ENCODE assay signal across 9 mouse cellular contexts in genomic region chr2:84855732-84856131, GRCm38 (mm10). TPM values are rescaled to one million over a fixed set of nuclear protein-coding genes. Genes with fewer than 3 reads are reported as not detected.
DNase-seq lines count a peak whose midpoint lies in the region; ATAC-seq lines count a peak whose summit lies in the region.
"Had no signal": no experiment of that assay in that cellular context is flagged by ENCODE, and none has a peak within 500 bp of the region (broad histone marks: within the 10 kb centered on the region; RNA-seq: fewer than 3 reads in every experiment).

No protein-coding gene starts in this region.

- peaks cover 95% of the 10 kb centered on the region for H3K36me3 ChIP-seq in embryonic facial prominence, embryonic 10.5 days (replicated peaks)
- H3K36me3 ChIP-seq in hindbrain, embryonic 15.5 days = no peaks in the 10 kb centered on the region

- no peak overlapping the region for H3K9ac ChIP-seq in hindbrain, embryonic 15.5 days

- peaks cover 10% of the 10 kb centered on the region for H3K4me1 ChIP-seq in embryonic facial prominence, embryonic 10.5 days
- H3K4me1 ChIP-seq in hindbrain, embryonic 15.5 days (replicated peaks) = 0 out of 2 replicates have a peak, but pooled peaks cover 4% of the 10 kb centered on the region

- peak; percentile 60; the same call in 1 of the 2 replicates for ATAC-seq in hindbrain, embryonic 15.5 days (ENCODE audit: low FRiP score, low read depth)

- 65% methylated on average over 2 of the region's 2 CpGs for WGBS in embryonic facial prominence, embryonic 10.5 days
- WGBS in hindbrain, embryonic 15.5 days = 67% methylated on average over 2 of the region's 2 CpGs

- H3K27me3 ChIP-seq in embryonic facial prominence, embryonic 10.5 days (replicated peaks; ENCODE audit: low read depth, poor library complexity, severe bottlenecking) = no peaks in the 10 kb centered on the region
- H3K27me3 ChIP-seq in hindbrain, embryonic 15.5 days = no peaks in the 10 kb centered on the region

- peak; percentile 58 to 69 for DNase-seq in layer of hippocampus, postnatal 10 days (ENCODE audit: low spot score in 2 of 2)
- DNase-seq in layer of hippocampus, postnatal 25 days (ENCODE audit: extremely low spot score in 1 of 2, low spot score in 1 of 2) = no peak
- DNase-seq in MN1 (ENCODE audit: low spot score) (peak; percentile 63), liver (peak; percentile 66)
- peak; percentile 61 for DNase-seq in embryonic facial prominence, embryonic 10.5 days (ENCODE audit: low spot score)
- peak; percentile 62 for DNase-seq in naive thymus-derived CD4-positive, alpha-beta T cell, adult 2 months (ENCODE audit: low read depth)
- DNase-seq in yolk sac, embryonic 10.5 days (ENCODE audit: low spot score) = no peak

- H3K9me3 ChIP-seq in embryonic facial prominence, embryonic 10.5 days = no peaks in the 10 kb centered on the region
- no peaks in the 10 kb centered on the region for H3K9me3 ChIP-seq in hindbrain, embryonic 15.5 days

- H3K27ac ChIP-seq in embryonic facial prominence, embryonic 10.5 days (replicated peaks) = no peak overlapping the region
- H3K27ac ChIP-seq in hindbrain, embryonic 15.5 days (replicated peaks) = no peak overlapping the region

- no peak overlapping the region for H3K4me2 ChIP-seq in hindbrain, embryonic 15.5 days

- no peak overlapping the region for H3K4me3 ChIP-seq in embryonic facial prominence, embryonic 10.5 days
- H3K4me3 ChIP-seq in hindbrain, embryonic 15.5 days = no peak overlapping the region
- H3K4me3 ChIP-seq: erythroblast, embryonic 14.5 days had no signal

RNA-seq across cellular contexts. Expression of gene Slc43a1, which starts 17.1 kb away (rescaled TPM):
- under 1 TPM; 0.27 to 0.75 TPM for total RNA-seq in layer of hippocampus, postnatal 10 days (2021)
- total RNA-seq in layer of hippocampus, postnatal 25 days (2021) = under 1 TPM; 0.30 to 0.35 TPM
- polyA plus RNA-seq in embryonic facial prominence, embryonic 10.5 days (2016; fragmentation: Nextera tagmentation; extraction: Ambion mirVana) = 30.4 and 35.4 TPM in 2 replicates
- polyA plus RNA-seq in hindbrain, embryonic 15.5 days (2015; fragmentation: Nextera tagmentation; extraction: Ambion mirVana) = 2.3 and 2.4 TPM in 2 replicates

RNA-seq across cellular contexts. Expression of gene Timm10, which starts 28.9 kb away (rescaled TPM):
- 10 to 100 TPM; 58.7 to 64.2 TPM for total RNA-seq in layer of hippocampus, postnatal 10 days (2021)
- total RNA-seq in layer of hippocampus, postnatal 25 days (2021) = 10 to 100 TPM; 58.0 to 60.3 TPM
- polyA plus RNA-seq in embryonic facial prominence, embryonic 10.5 days (2016; fragmentation: Nextera tagmentation; extraction: Ambion mirVana) = 64.9 and 65.8 TPM in 2 replicates
- 73.4 and 75.2 TPM in 2 replicates for polyA plus RNA-seq in hindbrain, embryonic 15.5 days (2015; fragmentation: Nextera tagmentation; extraction: Ambion mirVana)

RNA-seq across cellular contexts. Expression of gene Rtn4rl2, which starts 30.8 kb away (rescaled TPM):
- total RNA-seq in layer of hippocampus, postnatal 10 days (2021) = 100 to 1,000 TPM; 108 to 116 TPM
- total RNA-seq in layer of hippocampus, postnatal 25 days (2021) = 10 to 100 TPM; 92.3 to 94.5 TPM
- 2.5 and 2.6 TPM in 2 replicates for polyA plus RNA-seq in embryonic facial prominence, embryonic 10.5 days (2016; fragmentation: Nextera tagmentation; extraction: Ambion mirVana)
- 5.0 and 6.2 TPM in 2 replicates for polyA plus RNA-seq in hindbrain, embryonic 15.5 days (2015; fragmentation: Nextera tagmentation; extraction: Ambion mirVana)
- polyA plus RNA-seq: erythroblast, embryonic 14.5 days had no signal

RNA-seq across cellular contexts. Expression of gene Smtnl1, which starts 33.3 kb away (rescaled TPM):
- total RNA-seq in layer of hippocampus, postnatal 10 days (2021) = not detected
- not detected for total RNA-seq in layer of hippocampus, postnatal 25 days (2021)
- 0.21 and 0.27 TPM in 2 replicates for polyA plus RNA-seq in embryonic facial prominence, embryonic 10.5 days (2016; fragmentation: Nextera tagmentation; extraction: Ambion mirVana)
- polyA plus RNA-seq in hindbrain, embryonic 15.5 days (2015; fragmentation: Nextera tagmentation; extraction: Ambion mirVana) = not detected in 2 replicates

RNA-seq across cellular contexts. Expression of gene Ube2l6, which starts 57.1 kb away (rescaled TPM):
- total RNA-seq in layer of hippocampus, postnatal 10 days (2021) = 1 to 10 TPM; 7.9 to 8.5 TPM
- total RNA-seq in layer of hippocampus, postnatal 25 days (2021) = 1 to 10 TPM; 3.9 to 4.3 TPM
- polyA plus RNA-seq in embryonic facial prominence, embryonic 10.5 days (2016; fragmentation: Nextera tagmentation; extraction: Ambion mirVana) = 22.7 and 25.8 TPM in 2 replicates
- 23.2 and 26.7 TPM in 2 replicates for polyA plus RNA-seq in hindbrain, embryonic 15.5 days (2015; fragmentation: Nextera tagmentation; extraction: Ambion mirVana)

Comparison
In these comparisons a context has a peak if more than half of its experiments do, and no peak if none do; other contexts are left out.
1. DNase-seq: peak in layer of hippocampus, postnatal 10 days (2 of 2), MN1 (single experiment), embryonic facial prominence, embryonic 10.5 days (single experiment), liver (single experiment) and naive thymus-derived CD4-positive, alpha-beta T cell, adult 2 months (single experiment); none in layer of hippocampus, postnatal 25 days (0 of 2) and yolk sac, embryonic 10.5 days (single experiment).